Mouse (Mus musculus): ENCODE results near the gene Dpp4.

The Dpp4 gene

DNA sequence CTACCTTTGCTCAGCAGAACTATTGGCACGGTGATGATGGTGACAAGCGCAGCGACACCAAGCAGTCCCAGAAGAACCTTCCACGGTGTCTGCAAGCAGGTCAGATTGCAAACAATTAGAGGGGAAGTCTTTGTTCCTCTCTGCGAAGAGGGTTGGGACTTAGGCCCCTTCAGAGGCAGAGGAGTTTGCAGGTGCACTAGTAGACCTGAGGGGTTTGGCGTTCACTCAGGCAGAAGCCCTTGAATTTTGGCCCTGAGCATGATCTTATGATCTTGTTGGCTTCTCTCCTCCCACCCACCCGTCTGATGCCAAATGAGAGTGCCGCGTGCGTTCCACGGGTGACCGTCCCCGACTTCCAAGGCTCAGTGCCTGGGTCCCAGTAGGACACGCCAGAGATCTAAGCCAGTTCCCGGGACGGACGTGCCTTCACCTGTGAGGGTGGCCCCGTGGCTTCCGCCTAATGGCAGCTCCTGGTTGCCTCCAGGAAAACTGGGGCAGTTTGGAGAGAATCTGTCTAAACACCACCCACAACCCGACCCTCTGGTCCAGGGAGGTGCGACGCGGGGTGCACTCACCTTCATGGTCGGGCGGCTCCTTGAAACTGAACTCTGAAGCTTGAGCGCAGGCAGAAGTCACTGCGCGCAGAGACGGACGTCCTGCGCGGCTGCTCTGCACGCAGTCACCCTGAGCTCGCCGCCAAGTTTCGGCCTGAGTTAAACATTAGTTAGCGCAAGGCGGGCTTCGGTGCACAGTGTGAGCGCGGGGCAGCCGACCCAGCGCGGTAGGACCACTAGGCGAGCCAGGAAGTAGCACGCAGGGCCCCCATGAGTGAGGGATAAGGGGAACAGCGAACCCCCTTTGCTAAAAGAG is 585 bp downstream of the Dpp4 start:
- peak; percentile 75 for DNase-seq (ENCODE audit: low read depth, low spot score)

DNA sequence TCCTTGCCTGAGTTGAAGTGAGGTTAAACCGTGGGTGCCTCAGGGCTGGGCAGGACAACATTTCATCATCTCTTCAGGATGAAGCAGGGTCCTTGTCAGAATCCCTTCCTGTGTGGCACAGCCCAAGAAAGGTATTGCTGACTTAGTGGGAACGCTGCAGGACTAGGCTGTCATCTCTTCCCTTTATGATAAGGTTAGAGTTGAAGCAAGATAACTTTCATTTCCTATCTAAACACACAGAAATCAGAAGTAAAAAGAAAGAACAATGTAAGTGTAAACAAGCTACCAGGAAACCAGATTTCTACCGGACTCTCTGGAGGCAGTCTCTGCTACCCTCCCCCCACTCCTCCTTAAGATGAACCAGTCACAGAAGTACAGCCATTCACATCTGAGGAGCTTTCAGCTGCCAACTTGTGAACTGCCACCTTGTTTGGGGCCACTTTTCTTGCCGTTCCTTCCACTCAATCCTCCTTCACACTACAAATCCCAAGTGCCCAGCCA is 3.3 kb downstream of the Dpp4 start:
- peak; percentile 86 for DNase-seq (ENCODE audit: low read depth, low spot score)

DNA sequence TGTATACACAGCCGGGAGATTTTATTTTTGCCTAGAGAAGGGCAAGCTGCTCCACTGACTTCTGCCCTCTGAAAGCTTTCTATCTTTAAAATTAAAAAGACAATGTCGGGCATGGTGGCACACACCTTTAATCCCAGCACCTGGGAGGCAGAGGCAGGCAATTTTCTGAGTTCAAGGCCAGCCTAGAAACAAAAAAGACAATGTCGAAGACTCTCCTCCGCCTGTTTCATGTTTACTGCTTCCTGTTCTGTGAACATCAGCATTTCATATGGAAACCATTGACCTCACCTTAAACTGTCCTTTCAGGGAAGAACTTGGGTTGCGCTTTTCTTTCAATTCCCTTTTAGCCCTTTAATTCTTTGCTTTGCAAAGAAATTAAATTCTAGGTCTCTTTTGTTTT is 3.8 kb downstream of the Dpp4 start:
- DNase-seq (ENCODE audit: low read depth, low spot score), result peak; percentile 91

GRCm38 (mm10) chr2:62403556-62404135 is 8.4 kb downstream of the Dpp4 start:
- no peak for DNase-seq (ENCODE audit: low read depth, low spot score)

GRCm38 (mm10) chr2:62401011-62401410 is 11.0 kb downstream of the Dpp4 start:
- no peak for DNase-seq (ENCODE audit: low read depth, low spot score)

GRCm38 (mm10) chr2:62399832-62400231 is 12.2 kb downstream of the Dpp4 start:
- DNase-seq (ENCODE audit: low read depth, low spot score), result no peak

DNA sequence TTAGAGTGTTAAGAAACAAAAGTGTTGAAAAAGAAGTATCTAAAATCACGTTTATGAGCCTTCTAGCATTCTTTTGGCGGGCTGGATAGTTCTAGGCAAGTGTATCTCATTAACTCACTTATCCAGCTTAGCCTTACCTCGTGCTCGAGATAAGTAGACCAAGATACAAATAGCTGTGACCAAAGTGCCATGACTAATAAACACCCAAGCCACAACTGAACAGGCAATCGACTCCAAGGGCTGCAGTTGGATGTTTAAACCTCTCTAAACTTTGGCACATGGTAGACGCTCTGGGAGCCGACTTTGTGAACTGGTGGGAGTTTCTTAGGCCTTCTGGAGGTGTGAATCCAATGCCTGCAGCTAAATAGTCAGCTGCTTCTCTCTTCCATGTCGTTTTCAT is 12.7 kb downstream of the Dpp4 start:
- DNase-seq (ENCODE audit: low read depth, low spot score), result no peak

- no peak for DNase-seq (ENCODE audit: low read depth, low spot score)
Observed at GRCm38 (mm10) chr2:62398115-62398875, 13.7 kb downstream of the Dpp4 start.

DNA sequence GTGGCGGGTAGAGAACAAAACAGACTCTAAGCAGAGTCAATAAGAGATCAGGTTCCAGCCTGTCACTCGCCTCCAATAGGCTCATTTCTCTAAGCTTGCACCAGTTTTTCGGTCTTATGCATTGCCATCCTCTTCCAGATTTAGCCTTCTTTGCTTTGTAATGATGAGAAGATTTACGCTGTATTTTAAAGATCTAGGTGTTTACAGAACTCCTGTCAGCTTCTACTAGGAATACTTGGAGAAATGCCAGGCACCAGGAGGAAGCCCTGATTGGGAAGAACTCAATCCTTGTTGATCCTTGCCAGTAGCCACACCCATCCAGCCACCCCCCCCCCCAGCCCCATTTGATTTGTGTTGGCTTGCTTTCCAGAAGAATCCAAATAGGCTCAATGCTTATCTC is 14.4 kb downstream of the Dpp4 start:
- no peak for DNase-seq (ENCODE audit: low read depth, low spot score)

- no peak for DNase-seq (ENCODE audit: low read depth, low spot score)
Observed at GRCm38 (mm10) chr2:62396799-62397198, 15.2 kb downstream of the Dpp4 start.

DNA sequence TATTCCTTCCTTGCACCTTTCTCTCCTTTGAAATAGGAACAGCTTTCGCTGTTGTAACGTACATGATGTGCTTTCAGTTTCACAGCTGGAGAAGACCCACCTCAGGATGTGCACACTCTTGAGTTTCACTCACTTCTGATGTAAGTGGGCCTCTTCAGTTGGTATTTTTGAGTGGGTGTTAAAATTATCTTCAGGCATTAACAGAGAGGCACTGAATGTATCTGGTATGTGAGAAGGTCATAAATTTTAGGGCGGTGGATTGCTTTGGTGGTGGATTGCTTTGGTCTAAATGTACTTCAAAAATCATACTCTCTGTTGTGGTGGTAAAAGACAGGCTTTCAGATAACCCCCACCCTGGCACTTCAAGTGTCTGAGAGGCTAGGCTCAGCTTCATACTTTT is 17.2 kb downstream of the Dpp4 start:
- no peak for DNase-seq (ENCODE audit: low read depth, low spot score)

GRCm38 (mm10) chr2:62392098-62392497 is 19.9 kb downstream of the Dpp4 start:
- no peak for DNase-seq (ENCODE audit: low read depth, low spot score)

- DNase-seq (ENCODE audit: low read depth, low spot score), result no peak
Observed at GRCm38 (mm10) chr2:62390961-62391461, 21.0 kb downstream of the Dpp4 start.

DNA sequence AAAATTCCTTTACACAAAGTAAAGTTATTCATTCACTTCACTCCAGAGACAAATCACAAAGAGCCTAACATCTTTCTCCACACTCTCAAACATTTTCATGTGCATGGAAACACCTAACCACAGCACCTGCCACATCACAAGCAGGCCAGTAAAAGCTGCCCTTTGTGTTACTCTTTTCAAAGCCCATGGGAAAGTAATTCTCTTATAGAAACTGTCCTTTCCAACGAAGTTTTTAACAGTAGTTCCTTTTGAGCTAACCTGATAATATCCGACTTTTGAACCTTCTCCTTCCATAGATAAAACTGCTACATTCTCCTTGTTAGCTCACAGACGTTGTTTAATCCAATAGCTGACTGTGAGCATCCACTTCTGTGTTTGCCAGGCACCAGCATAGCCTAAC is 21.7 kb downstream of the Dpp4 start:
- DNase-seq (ENCODE audit: low read depth, low spot score), result no peak

GRCm38 (mm10) chr2:62388841-62389240 is 23.2 kb downstream of the Dpp4 start:
- no peak for DNase-seq (ENCODE audit: low read depth, low spot score)

- no peak for DNase-seq (ENCODE audit: low read depth, low spot score)
Observed at GRCm38 (mm10) chr2:62383196-62383595, 28.8 kb downstream of the Dpp4 start.

DNA sequence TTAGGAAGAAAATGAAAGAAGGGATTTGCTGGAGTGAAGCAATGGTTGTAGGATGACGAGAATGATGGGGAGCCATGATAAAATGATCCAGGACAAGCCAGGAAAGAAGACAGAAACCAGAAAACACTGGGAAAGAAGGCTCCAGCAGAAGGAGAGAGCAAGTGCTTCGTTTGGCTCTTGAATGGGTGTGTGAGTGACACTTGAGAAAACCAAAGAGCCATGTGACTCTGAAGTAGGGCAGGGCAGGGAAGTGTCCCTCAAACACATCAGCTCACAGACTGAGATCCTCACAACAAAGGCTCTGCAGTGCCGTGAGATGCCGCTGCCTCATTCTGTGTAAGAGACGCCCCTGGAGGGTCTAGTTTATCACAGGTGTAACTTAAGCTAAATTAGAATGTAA is 29.6 kb downstream of the Dpp4 start:
- no peak for DNase-seq (ENCODE audit: low read depth, low spot score)

DNA sequence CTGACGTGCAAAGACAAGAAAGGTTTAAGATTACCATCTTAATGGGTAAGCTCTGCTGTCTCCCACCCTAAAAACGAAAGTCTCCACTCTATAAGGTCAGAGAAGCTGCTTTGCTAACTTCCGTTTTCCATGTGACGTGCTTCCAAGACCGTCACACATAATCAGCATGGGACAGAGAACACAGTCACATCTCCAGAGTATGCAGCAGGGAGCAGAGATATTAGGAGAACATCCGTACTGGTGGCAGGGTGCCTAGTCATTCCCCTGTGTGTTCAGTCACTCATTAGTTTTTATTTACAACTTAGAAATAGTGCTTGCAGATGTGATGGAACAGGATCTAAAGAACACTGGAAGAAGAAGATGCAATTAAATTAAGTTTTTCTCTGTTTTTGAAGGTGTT is 30.3 kb downstream of the Dpp4 start:
- DNase-seq (ENCODE audit: low read depth, low spot score), result no peak

DNA sequence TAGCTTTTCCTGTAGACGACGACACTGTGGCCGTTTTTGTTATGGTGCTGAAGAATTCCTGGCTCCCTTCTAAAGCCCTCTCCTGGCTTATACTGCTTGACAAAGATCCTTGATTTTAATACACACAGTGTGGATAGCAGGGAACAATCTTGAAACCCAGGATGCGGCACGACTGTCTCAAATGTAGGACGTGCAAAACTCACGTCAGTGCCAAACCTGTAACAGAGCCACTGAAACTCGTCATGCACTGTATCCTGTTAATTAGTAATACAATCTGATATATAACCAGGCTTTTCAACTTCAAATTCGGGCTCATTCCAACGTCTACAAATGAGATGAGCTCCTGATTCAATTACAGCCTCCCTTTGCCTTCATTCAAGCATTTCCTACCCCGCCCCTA is 38.3 kb downstream of the Dpp4 start:
- DNase-seq (ENCODE audit: low read depth, low spot score), result no peak

DNA sequence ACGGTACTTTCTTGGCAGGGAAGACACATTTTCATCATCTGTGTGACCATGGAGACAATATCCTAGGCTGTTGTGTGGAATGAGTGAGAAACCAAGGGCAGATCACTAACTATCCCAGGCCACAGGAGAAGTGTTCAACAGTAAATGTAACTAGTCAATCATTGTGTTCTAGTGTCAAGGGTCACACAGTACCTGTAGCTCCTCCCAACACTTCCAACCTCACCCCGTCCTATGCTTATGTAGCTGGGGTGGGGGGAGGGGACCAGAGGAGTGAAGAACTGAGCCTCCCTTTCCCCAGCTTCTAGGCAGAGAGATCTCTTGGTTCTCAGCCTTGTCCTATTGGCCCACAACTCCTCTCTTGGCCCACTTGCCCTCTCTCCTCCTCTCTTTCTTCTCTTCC is 42.0 kb downstream of the Dpp4 start:
- peak; percentile 21 for DNase-seq (ENCODE audit: low read depth, low spot score)

DNA sequence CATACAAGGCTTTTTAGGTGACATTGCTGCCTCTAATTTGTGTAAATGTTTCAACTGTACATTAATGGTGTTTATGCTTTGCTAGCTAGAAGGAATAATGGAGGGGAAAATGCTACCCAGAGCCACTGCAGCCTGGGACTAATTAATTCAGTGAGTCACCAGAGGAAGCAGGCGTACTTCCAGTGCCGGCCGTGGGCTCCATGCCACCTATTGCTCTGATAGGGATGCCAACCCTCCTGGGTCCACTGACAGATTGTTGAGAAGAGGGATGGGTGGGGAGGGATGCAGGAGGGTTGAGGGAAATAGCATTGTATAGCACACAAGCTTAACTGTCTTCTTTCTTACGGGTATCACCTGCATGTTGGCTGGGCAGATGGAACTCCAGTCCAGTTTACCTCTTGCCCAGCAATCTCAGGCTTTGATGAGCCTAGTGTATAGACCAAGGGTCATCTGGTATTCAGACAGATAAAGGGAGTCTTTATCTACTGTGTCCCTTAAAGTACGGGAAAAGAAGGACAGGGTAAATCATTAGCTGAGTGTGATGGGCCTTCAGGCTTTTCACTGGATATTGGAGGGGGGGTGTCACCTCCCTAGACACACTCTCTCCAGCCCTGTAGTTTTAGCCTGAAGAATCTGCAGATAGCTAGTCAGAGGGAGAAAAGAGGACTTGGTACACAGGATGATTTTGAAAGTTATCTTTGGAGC is 43.5 kb downstream of the Dpp4 start:
- DNase-seq (ENCODE audit: low read depth, low spot score), result no peak

- DNase-seq (ENCODE audit: low read depth, low spot score), result no peak
Observed at GRCm38 (mm10) chr2:62363606-62364005, 48.4 kb downstream of the Dpp4 start.

Measured in R1 (cell line).